Mouse (Mus musculus) right cerebral cortex, postnatal 25 days (tissue): ENCODE data around the gene H2al1j.
"Not testable (repeated sequence)": the region's sequence is repeated elsewhere in the genome, so short reads cannot be mapped to it uniquely, and the experiment has no call there.

Experiments used
- DNase-seq: peaks from one replicate; pipeline ENCODE4 v3.0.0; 2022

Gene H2al1j

DNA sequence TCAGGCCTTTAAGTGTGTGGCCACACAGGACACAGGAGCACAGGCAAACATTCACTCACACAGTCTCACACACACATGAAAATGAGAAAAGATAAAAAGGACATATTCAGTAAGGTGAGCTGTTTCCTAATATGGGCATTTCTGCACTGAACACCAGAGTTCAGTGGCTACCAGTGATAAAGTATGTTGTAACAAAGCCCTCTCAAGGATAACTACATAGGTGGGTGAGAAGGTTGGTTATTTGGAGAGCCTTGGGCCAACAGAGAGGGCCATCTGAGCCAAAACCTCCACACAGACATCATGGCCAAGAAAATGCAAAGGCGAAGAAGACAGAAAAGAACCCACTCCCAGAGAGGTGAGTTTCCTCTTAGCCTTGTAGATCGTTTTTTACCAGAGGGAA, at the start of gene H2al1j:
Gene H2al1j, plus strand, starts transcription at position 301 of the 400 bp plus-strand sequence.
- not testable (repeated sequence) for DNase-seq

DNA sequence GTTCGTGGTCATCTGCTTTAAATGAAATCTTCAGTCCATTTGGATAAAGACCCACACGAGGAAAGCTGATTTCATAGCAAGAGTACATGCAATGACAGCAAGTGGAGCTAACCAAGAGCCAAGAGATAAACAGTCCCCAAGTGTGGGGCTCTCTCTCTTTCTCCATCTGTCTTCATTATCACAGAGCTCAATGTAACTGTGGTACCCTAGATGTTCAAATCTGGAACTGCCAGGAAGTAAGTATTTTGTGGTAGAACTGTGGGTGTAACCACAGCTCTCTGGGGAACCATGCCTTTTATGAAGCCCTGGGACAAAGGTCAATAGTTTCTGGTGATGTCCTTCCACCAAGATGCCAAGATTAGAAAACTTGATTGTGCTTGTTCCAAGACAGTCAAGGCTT, 46.9 kb upstream of the H2al1j start:
- no peak for DNase-seq

DNA sequence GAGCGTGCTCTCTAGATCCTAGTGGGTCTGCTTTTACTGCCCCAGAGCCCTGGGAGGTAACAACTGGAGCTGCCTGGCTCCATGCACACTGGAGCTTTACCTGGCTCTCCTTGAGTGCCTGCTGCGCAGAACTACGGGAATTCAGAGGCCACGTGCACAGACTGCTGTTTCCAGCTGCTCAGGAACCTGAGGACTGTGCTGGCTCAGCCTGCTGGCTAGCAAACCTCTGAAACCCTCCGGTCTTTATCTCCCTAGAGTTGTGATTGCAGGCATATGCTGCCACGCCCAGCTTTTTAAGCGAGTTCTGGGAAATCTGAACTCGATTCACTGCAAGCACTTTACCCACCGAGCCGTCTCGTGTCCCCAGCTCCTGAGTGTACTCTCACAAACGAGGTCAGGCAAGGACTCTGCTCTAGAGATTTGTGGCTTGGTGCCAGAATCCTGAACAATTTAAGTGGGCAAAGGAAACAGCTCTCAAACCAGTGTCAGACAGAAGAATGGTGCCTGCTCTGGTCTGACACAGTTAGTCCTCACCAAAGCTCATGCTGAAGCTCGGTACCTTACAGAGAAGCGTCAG, 39.2 kb upstream of the H2al1j start:
- DNase-seq: no peak

DNA sequence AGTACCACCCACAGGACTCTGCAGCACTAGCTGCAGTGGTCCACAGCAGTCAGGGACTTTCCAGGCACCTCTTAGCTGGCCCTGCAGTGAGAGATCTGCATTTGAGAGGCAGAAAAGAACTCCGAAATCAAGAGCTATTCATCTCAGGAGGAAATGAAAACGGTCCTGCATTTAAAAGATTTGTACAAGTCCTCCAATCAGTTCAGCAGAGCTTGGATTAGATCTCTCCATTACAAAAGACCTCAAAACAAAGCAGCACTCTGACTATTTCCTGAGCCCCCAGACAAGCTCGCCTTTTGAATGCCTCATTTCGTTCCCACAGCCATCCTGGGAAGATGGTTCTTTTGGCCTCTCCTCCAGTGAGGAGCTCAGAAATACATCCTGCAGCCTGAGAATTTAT, 38.4 kb upstream of the H2al1j start:
- DNase-seq: no peak

DNA sequence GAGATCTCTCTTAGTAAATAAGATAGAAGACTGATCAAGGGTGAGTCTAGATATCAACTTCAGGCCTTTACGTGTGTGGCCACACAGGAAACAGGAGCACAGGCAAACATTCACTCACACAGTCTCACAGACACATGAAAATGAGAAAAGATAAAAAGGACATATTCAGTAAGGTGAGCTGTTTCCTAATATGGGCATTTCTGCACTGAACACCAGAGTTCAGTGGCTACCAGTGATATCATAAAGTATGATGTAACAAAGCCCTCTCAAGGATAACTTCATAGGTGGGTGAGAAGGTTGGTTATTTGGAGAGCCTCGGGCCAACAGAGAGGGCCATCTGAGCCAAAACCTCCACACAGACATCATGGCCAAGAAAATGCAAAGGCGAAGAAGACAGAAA, 28.7 kb upstream of the H2al1j start, which contains the start of gene H2al1a:
Gene H2al1a, plus strand, starts transcription at position 301 of the 400 bp plus-strand sequence.
- not testable (repeated sequence) for DNase-seq

DNA sequence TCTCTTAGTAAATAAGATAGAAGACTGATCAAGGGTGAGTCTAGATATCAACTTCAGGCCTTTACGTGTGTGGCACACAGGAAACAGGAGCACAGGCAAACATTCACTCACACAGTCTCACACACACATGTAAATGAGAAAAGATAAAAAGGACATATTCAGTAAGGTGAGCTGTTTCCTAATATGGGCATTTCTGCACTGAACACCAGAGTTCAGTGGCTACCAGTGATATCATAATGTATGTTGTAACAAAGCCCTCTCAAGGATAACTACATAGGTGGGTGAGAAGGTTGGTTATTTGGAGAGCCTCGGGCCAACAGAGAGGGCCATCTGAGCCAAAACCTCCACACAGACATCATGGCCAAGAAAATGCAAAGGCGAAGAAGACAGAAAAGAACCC, 25.5 kb upstream of the H2al1j start, which contains the start of gene H2al1b:
Gene H2al1b, plus strand, starts transcription at position 301 of the 400 bp plus-strand sequence.
- not testable (repeated sequence) for DNase-seq

DNA sequence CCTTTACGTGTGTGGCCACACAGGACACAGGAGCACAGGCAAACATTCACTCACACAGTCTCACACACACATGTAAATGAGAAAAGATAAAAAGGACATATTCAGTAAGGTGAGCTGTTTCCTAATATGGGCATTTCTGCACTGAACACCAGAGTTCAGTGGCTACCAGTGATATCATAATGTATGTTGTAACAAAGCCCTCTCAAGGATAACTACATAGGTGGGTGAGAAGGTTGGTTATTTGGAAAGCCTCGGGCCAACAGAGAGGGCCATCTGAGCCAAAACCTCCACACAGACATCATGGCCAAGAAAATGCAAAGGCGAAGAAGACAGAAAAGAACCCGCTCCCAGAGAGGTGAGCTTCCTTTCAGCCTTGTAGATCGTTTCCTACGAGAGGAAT, 22.3 kb upstream of the H2al1j start, which contains the start of gene H2al1c:
Gene H2al1c, plus strand, starts transcription at position 301 of the 400 bp plus-strand sequence.
- not testable (repeated sequence) for DNase-seq

DNA sequence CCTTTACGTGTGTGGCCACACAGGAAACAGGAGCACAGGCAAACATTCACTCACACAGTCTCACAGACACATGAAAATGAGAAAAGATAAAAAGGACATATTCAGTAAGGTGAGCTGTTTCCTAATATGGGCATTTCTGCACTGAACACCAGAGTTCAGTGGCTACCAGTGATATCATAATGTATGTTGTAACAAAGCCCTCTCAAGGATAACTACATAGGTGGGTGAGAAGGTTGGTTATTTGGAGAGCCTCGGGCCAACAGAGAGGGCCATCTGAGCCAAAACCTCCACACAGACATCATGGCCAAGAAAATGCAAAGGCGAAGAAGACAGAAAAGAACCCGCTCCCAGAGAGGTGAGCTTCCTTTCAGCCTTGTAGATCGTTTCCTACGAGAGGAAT, 19.1 kb upstream of the H2al1j start, which contains the start of gene H2al1d:
Gene H2al1d, plus strand, starts transcription at position 301 of the 400 bp plus-strand sequence.
- not testable (repeated sequence) for DNase-seq

DNA sequence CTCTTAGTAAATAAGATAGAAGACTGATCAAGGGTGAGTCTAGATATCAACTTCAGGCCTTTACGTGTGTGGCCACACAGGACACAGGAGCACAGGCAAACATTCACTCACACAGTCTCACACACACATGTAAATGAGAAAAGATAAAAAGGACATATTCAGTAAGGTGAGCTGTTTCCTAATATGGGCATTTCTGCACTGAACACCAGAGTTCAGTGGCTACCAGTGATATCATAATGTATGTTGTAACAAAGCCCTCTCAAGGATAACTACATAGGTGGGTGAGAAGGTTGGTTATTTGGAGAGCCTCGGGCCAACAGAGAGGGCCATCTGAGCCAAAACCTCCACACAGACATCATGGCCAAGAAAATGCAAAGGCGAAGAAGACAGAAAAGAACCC, 16.0 kb upstream of the H2al1j start, which contains the start of gene H2al1e:
Gene H2al1e, plus strand, starts transcription at position 301 of the 400 bp plus-strand sequence.
- not testable (repeated sequence) for DNase-seq

DNA sequence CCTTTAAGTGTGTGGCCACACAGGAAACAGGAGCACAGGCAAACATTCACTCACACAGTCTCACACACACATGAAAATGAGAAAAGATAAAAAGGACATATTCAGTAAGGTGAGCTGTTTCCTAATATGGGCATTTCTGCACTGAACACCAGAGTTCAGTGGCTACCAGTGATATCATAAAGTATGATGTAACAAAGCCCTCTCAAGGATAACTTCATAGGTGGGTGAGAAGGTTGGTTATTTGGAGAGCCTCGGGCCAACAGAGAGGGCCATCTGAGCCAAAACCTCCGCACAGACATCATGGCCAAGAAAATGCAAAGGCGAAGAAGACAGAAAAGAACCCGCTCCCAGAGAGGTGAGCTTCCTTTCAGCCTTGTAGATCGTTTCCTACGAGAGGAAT, 12.8 kb upstream of the H2al1j start, which contains the start of gene H2al1f:
Gene H2al1f, plus strand, starts transcription at position 301 of the 400 bp plus-strand sequence.
- DNase-seq: not testable (repeated sequence)

DNA sequence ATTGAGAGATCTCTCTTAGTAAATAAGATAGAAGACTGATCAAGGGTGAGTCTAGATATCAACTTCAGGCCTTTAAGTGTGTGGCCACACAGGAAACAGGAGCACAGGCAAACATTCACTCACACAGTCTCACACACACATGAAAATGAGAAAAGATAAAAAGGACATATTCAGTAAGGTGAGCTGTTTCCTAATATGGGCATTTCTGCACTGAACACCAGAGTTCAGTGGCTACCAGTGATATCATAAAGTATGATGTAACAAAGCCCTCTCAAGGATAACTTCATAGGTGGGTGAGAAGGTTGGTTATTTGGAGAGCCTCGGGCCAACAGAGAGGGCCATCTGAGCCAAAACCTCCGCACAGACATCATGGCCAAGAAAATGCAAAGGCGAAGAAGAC, 9.7 kb upstream of the H2al1j start, which contains the start of gene H2al1g:
Gene H2al1g, plus strand, starts transcription at position 301 of the 400 bp plus-strand sequence.
- not testable (repeated sequence) for DNase-seq

DNA sequence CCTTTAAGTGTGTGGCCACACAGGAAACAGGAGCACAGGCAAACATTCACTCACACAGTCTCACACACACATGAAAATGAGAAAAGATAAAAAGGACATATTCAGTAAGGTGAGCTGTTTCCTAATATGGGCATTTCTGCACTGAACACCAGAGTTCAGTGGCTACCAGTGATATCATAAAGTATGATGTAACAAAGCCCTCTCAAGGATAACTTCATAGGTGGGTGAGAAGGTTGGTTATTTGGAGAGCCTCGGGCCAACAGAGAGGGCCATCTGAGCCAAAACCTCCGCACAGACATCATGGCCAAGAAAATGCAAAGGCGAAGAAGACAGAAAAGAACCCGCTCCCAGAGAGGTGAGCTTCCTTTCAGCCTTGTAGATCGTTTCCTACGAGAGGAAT, 6.4 kb upstream of the H2al1j start, which contains the start of gene H2al1h:
Gene H2al1h, plus strand, starts transcription at position 301 of the 400 bp plus-strand sequence.
- DNase-seq: not testable (repeated sequence)

DNA sequence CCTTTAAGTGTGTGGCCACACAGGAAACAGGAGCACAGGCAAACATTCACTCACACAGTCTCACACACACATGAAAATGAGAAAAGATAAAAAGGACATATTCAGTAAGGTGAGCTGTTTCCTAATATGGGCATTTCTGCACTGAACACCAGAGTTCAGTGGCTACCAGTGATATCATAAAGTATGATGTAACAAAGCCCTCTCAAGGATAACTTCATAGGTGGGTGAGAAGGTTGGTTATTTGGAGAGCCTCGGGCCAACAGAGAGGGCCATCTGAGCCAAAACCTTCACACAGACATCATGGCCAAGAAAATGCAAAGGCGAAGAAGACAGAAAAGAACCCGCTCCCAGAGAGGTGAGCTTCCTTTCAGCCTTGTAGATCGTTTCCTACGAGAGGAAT, 3.3 kb upstream of the H2al1j start, which contains the start of gene H2al1i:
Gene H2al1i, plus strand, starts transcription at position 301 of the 400 bp plus-strand sequence.
- DNase-seq: not testable (repeated sequence)

DNA sequence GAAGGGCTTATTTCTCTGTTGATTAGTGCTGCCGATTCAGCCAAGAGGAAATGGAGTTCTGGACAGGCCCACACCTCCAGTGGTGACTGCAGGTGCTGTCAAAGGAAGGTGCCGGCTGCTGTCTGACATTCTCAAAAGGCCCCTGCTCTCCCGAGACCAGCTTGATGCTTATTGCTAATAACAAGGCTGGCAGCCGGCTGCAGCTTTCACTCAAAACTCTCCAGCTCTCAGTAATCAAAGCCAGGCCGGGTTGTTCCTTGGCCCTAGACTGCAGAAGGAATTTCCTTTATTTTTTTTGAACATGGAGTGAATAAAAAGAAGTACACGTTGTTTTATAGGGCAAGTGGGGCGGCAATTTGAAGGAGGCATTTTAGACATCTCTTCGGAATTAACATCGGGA, 18.1 kb downstream of the H2al1j start:
- no peak for DNase-seq

DNA sequence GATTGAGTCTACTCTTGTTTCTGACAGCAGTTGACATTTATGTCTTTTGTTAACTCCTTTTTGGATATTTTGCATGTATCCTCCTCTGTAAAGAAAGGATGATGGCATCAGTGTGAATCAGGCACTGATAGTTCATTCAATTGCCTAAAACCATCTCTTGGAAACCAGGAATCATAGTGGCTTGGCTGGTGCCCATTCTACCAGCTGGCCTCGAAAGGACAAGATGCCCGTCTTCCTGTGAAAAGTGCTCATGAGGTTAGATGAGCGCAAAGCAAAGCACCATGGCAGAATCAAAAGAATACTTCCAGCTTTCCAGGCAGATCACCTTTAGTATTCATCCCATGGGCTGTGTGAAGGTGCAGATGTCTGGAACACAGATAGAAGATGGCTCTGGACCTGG, 19.1 kb downstream of the H2al1j start:
- DNase-seq: no peak

DNA sequence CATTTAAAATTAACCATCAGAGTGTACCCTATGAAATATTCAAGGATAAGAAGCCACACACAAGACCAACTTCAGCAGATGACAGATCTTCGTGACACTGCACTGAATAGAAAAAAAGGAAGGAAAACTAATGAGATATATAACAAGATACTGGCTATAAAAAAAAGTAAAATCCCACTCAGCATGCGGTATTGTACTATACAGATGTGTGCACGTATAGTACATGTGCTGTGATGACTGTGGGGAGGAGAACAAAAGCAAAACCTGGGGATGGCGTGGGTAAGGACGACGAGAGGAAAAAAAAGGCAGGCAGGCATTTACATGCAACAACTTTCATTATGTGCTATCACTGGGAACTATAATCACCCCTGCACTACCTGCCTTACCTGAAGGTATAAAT, 33.2 kb downstream of the H2al1j start:
- DNase-seq: no peak

DNA sequence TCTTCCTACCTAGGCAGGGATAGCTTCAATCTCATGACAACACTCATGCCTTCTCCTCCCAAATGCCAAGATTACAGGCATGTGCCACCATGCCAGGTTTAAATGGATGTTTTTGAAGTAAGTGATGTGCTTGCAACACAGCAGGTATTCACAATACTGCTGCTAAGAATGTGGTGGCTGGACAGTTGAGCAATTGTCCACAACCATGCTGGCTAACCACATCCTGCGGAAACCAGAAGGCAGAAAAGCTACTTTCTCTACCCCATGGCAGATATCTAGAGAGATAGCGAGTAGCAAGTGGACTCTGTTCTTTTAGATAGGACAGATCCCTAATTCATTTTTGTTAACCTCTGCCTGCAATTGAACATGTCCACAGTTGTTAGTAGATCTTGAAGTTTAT, 33.6 kb downstream of the H2al1j start:
- no peak for DNase-seq

DNA sequence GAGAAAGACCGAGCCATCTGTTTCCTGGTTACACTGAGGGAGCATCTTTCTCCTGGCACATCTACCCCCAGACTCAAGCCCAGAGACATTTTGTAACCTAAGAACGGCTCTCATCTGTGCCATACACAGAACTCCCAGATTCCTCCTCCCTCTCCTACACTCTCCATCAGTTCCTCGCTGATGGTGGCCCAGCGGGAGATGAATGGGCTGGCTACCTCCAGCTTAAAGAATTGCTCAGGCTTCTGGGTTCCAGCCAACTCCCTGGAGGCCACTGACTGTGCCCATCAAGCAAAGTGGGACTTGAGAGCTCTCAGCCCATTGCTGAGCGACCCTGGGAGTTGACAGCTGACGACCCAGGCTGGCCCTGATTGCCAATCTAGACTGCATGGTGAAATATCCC, 36.3 kb downstream of the H2al1j start:
- DNase-seq: no peak

DNA sequence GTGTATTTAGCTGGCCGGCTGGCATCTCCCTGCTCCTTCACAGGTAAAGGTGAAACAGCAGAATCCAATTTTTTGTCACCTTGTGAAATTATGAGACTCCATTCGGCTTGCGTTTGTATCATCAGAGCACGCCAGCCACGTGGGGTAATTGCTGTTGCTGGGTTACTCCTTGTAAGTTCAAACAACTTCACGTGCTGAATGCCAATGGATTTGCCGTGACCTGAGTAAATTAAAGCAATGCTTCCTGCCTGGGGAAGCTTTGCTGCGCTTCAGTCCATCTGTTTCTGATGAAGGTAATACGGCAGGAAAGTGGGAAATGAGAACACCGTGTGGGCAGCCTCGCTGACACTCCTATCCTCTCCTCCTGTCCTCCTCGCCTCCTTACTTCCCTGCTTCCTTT, 37.5 kb downstream of the H2al1j start:
- no peak for DNase-seq
